Mouse (Mus musculus) CH12F3 (cell line): Measurements from ENCODE around the gene Vmn2r7.
"Not testable (repeated sequence)": the region's sequence is repeated elsewhere in the genome, so short reads cannot be mapped to it uniquely, and the experiment has no call there.

Source experiments
- in situ Hi-C: fragments of 300-500 bp; cut with MboI; formaldehyde crosslinking; loops from 2 replicates; pipeline ENCODE4 v1.14.3; 2020; ENCODE audit warnings: low sequenced_read_pairs

Vmn2r7 gene

GRCm38 (mm10) chr3:64844665-64845064 is at the start of gene Vmn2r7:
TSS of gene Vmn2r7 (minus strand) at chr3:64844765.
- in situ Hi-C loops, result loop anchor here (25.0 kb wide), 2 partner anchors 807 to 1282 kb away; no protein-coding TSS in a partner anchor

GRCm38 (mm10) chr3:64889725-64890124 is 45.2 kb upstream of the Vmn2r7 start:
- in situ Hi-C loops, result no loop called here

- in situ Hi-C loops, result no loop called here
Measured at GRCm38 (mm10) chr3:64878199-64878977, 33.8 kb upstream of the Vmn2r7 start.

GRCm38 (mm10) chr3:64876669-64877068 is 32.1 kb upstream of the Vmn2r7 start:
- in situ Hi-C loops, result no loop called here

- in situ Hi-C loops, result loop anchor here (25.0 kb wide), 2 partner anchors 806 to 1281 kb away; no protein-coding TSS in a partner anchor
Measured at GRCm38 (mm10) chr3:64842881-64843280, 1.7 kb downstream of the Vmn2r7 start.

GRCm38 (mm10) chr3:64842299-64842698 is 2.3 kb downstream of the Vmn2r7 start:
- in situ Hi-C loops, result loop anchor here (25.0 kb wide), 2 partner anchors 805 to 1280 kb away; no protein-coding TSS in a partner anchor

GRCm38 (mm10) chr3:64831134-64831533 is 13.4 kb downstream of the Vmn2r7 start:
- in situ Hi-C loops, result loop anchor here (25.0 kb wide), 2 partner anchors 794 to 1269 kb away; no protein-coding TSS in a partner anchor

GRCm38 (mm10) chr3:64791245-64791591 is 53.3 kb downstream of the Vmn2r7 start:
- in situ Hi-C loops, result no loop called here

- in situ Hi-C loops, result no loop called here
Measured at GRCm38 (mm10) chr3:64790509-64791244, 53.9 kb downstream of the Vmn2r7 start.

- in situ Hi-C loops, result no loop called here
Measured at GRCm38 (mm10) chr3:64782901-64783300, 61.7 kb downstream of the Vmn2r7 start.

- in situ Hi-C loops, result no loop called here
Measured at GRCm38 (mm10) chr3:64772132-64772531, 72.4 kb downstream of the Vmn2r7 start.

- in situ Hi-C loops, result no loop called here
Measured at GRCm38 (mm10) chr3:64756145-64756544, 88.4 kb downstream of the Vmn2r7 start.

GRCm38 (mm10) chr3:64727187-64727970 is 117.2 kb downstream of the Vmn2r7 start:
- in situ Hi-C loops, result not testable (repeated sequence)

- in situ Hi-C loops, result not testable (repeated sequence)
Measured at GRCm38 (mm10) chr3:64725736-64726135, 118.8 kb downstream of the Vmn2r7 start.

GRCm38 (mm10) chr3:64676069-64676468 is 168.5 kb downstream of the Vmn2r7 start:
- in situ Hi-C loops, result not testable (repeated sequence)
